8 mouse cellular contexts compared by ENCODE assay signal in the genomic region with DNA sequence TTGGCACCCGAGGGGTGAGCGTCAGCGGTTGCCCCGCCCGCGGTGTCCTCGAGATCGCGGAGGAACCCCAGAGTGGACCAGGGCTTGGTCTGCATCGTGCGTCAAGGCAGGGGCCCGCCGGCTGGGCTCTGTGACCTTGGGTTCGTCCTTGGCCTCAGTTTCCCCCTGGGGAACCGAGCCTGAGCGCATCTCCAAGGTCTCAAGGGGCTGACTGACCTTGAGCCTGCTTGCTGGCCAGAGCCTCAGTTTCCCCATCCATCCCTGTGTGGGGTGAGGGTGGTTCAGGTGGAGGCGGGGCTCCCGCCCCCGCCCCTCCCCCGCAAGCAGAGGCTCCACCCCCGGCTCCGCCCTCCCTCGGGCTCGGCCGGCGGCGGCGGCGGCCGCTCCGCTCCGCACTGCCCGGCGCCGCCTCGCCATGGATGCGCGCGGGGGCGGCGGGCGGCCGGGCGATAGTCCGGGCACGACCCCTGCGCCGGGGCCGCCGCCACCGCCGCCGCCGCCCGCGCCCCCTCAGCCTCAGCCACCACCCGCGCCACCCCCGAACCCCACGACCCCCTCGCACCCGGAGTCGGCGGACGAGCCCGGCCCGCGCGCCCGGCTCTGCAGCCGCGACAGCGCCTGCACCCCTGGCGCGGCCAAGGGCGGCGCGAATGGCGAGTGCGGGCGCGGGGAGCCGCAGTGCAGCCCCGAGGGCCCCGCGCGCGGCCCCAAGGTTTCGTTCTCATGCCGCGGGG. TPM values are rescaled to one million over a fixed set of nuclear protein-coding genes. Genes with fewer than 3 reads are reported as not detected.
A peak's percentile ranks its signal among the peaks of the same experiment; 100 is the strongest.
DNase-seq lines count a peak whose midpoint lies in the region; ATAC-seq lines count a peak whose summit lies in the region.

Gene Hcn2 (plus strand): TSS at position 381 of the 734 bp plus-strand sequence.

- WGBS in neural tube, embryonic 11.5 days = 2% methylated on average over 50 of the region's 91 CpGs
- 2% methylated on average over 66 of the region's 91 CpGs for WGBS in heart, embryonic 16.5 days
- WGBS in limb, embryonic 11.5 days = 3% methylated on average over 33 of the region's 91 CpGs
- 2% methylated on average over 83 of the region's 91 CpGs for WGBS in stomach, embryonic 15.5 days

- no peak within 1 kb of the TSS for H3K27ac ChIP-seq in neural tube, embryonic 11.5 days (ENCODE audit: low read depth, low read length)
- no peak within 1 kb of the TSS for H3K27ac ChIP-seq in heart, embryonic 16.5 days (ENCODE audit: low read length)
- H3K27ac ChIP-seq in limb, embryonic 11.5 days (replicated peaks; ENCODE audit: low read depth, low read length) = no peak within 1 kb of the TSS
- no peak within 1 kb of the TSS for H3K27ac ChIP-seq in stomach, embryonic 15.5 days

- peaks cover 7% of the 10 kb centered on the region for H3K4me1 ChIP-seq in neural tube, embryonic 11.5 days (ENCODE audit: control insufficient read depth, insufficient read depth, low read length)
- peaks cover 11% of the 10 kb centered on the region for H3K4me1 ChIP-seq in heart, embryonic 16.5 days (ENCODE audit: control insufficient read depth, insufficient read depth, low read length)
- H3K4me1 ChIP-seq in limb, embryonic 11.5 days (ENCODE audit: control insufficient read depth, insufficient read depth, low read length) = peaks cover 11% of the 10 kb centered on the region
- H3K4me1 ChIP-seq in stomach, embryonic 15.5 days = peaks cover 20% of the 10 kb centered on the region

- DNase-seq in neural tube, embryonic 11.5 days (ENCODE audit: low spot score) = peak; percentile 30
- no peak for DNase-seq in neural tube, embryonic 10.5 days (ENCODE audit: extremely low spot score, low spot score)
- DNase-seq in cerebellum, postnatal 25 days = peak; percentile 73 to 86
- no peak for DNase-seq in limb, embryonic 11.5 days (ENCODE audit: low spot score)
- no peak for DNase-seq in frontal cortex, postnatal 14 days (ENCODE audit: low spot score in 2 of 2)

- ATAC-seq in neural tube, embryonic 11.5 days (ENCODE audit: insufficient read depth, low FRiP score, low TSS enrichment) = peak; percentile 46; the same call in 1 of the 2 replicates
- ATAC-seq in heart, embryonic 16.5 days (replicated peaks; ENCODE audit: extremely low read depth, insufficient read depth, low FRiP score) = no peak
- ATAC-seq in limb, embryonic 11.5 days (ENCODE audit: insufficient number of reproducible peaks, low FRiP score, low TSS enrichment, low read depth) = no peak
- ATAC-seq in stomach, embryonic 15.5 days (ENCODE audit: insufficient read depth, low FRiP score, low read depth) = no peak
- no peak for ATAC-seq in megakaryocyte-erythroid progenitor cell, adult 5-6 weeks (replicated peaks; ENCODE audit: low FRiP score, low TSS enrichment, poor library complexity, severe bottlenecking)

- peak within 1 kb of the TSS; percentile 89 for H3K4me2 ChIP-seq in neural tube, embryonic 11.5 days (ENCODE audit: low read depth)
- H3K4me2 ChIP-seq in heart, embryonic 16.5 days (ENCODE audit: low read depth, low read length) = peak within 1 kb of the TSS; percentile 82
- H3K4me2 ChIP-seq in limb, embryonic 11.5 days (ENCODE audit: low read depth, severe bottlenecking) = peak within 1 kb of the TSS; percentile 88
- peak within 1 kb of the TSS; percentile 94 for H3K4me2 ChIP-seq in stomach, embryonic 15.5 days

- H3K36me3 ChIP-seq in neural tube, embryonic 11.5 days (ENCODE audit: control insufficient read depth, insufficient read depth, low read length) = no peaks in the 10 kb centered on the region
- peaks cover 5% of the 10 kb centered on the region; the same call in 1 of the 2 replicates for H3K36me3 ChIP-seq in heart, embryonic 16.5 days (ENCODE audit: control insufficient read depth, insufficient read depth)
- H3K36me3 ChIP-seq in limb, embryonic 11.5 days (ENCODE audit: control insufficient read depth, insufficient read depth, low read length) = peaks cover 4% of the 10 kb centered on the region; the same call in 1 of the 2 replicates
- 0 out of 2 replicates have a peak, but pooled peaks cover 5% of the 10 kb centered on the region for H3K36me3 ChIP-seq in stomach, embryonic 15.5 days

- H3K4me3 ChIP-seq in neural tube, embryonic 11.5 days (ENCODE audit: low read depth, low read length) = peak within 1 kb of the TSS; percentile 58
- peak within 1 kb of the TSS; percentile 62 for H3K4me3 ChIP-seq in heart, embryonic 16.5 days (ENCODE audit: low read length)
- peak within 1 kb of the TSS; percentile 39 for H3K4me3 ChIP-seq in limb, embryonic 11.5 days (ENCODE audit: low read depth, low read length)
- peak within 1 kb of the TSS; percentile 59 for H3K4me3 ChIP-seq in stomach, embryonic 15.5 days (replicated peaks)

- H3K27me3 ChIP-seq in neural tube, embryonic 11.5 days (ENCODE audit: control insufficient read depth, insufficient read depth, low read length) = peaks cover 42% of the 10 kb centered on the region
- H3K27me3 ChIP-seq in heart, embryonic 16.5 days (ENCODE audit: control insufficient read depth, insufficient read depth, low read length) = peaks cover 44% of the 10 kb centered on the region
- H3K27me3 ChIP-seq in limb, embryonic 11.5 days (ENCODE audit: control insufficient read depth, insufficient read depth, low read length) = peaks cover 47% of the 10 kb centered on the region
- peaks cover 45% of the 10 kb centered on the region for H3K27me3 ChIP-seq in stomach, embryonic 15.5 days (replicated peaks)

- no peaks in the 10 kb centered on the region for H3K9me3 ChIP-seq in neural tube, embryonic 11.5 days (ENCODE audit: control insufficient read depth, low read length)
- H3K9me3 ChIP-seq in heart, embryonic 16.5 days (replicated peaks; ENCODE audit: control insufficient read depth, low read length) = no peaks in the 10 kb centered on the region
- no peaks in the 10 kb centered on the region for H3K9me3 ChIP-seq in limb, embryonic 11.5 days (ENCODE audit: control insufficient read depth, low read length)
- H3K9me3 ChIP-seq in stomach, embryonic 15.5 days = no peaks in the 10 kb centered on the region

- H3K9ac ChIP-seq in neural tube, embryonic 11.5 days (ENCODE audit: low read length) = peak within 1 kb of the TSS; percentile 58
- H3K9ac ChIP-seq in heart, embryonic 16.5 days (ENCODE audit: low read length) = peak within 1 kb of the TSS; percentile 37; the same call in 1 of the 2 replicates
- H3K9ac ChIP-seq in limb, embryonic 11.5 days (ENCODE audit: low read length) = peak within 1 kb of the TSS; percentile 40; the same call in 1 of the 2 replicates
- H3K9ac ChIP-seq in stomach, embryonic 15.5 days = no peak within 1 kb of the TSS

RNA-seq across cellular contexts. Expression of gene Hcn2, which starts in this region (rescaled TPM):
- polyA plus RNA-seq in neural tube, embryonic 11.5 days (2014; fragmentation: Nextera tagmentation; extraction: Ambion mirVana) = 0.28 and 0.57 TPM in 2 replicates
- polyA plus RNA-seq in heart, embryonic 16.5 days (2015; fragmentation: Nextera tagmentation; extraction: Ambion mirVana) = not detected in 2 replicates
- not detected in 2 replicates for polyA plus RNA-seq in limb, embryonic 11.5 days (2014; fragmentation: Nextera tagmentation; extraction: Ambion mirVana)
- 0.08 and 0.14 TPM in 2 replicates for polyA plus RNA-seq in stomach, embryonic 15.5 days (2015; fragmentation: Nextera tagmentation; extraction: Ambion mirVana)
- 0.50 TPM in 1 of 2 replicates, not detected in the other for total RNA-seq in megakaryocyte-erythroid progenitor cell, adult 5-6 weeks (2014; fragmentation: Nextera tagmentation)
- not detected in 2 replicates for total RNA-seq in megakaryocyte-erythroid progenitor cell, adult 5-6 weeks (2017)

Comparison
In these comparisons a context has a peak if more than half of its experiments do, and no peak if none do; other contexts are left out.
1. Peak in DNase-seq, ATAC-seq, H3K4me3 ChIP-seq, H3K9ac ChIP-seq and H3K4me2 ChIP-seq in neural tube, embryonic 11.5 days; RNA of the gene not detected or under 1 TPM.
2. DNase-seq: peak in cerebellum, postnatal 25 days (2 of 2); none in neural tube, embryonic 10.5 days (single experiment), limb, embryonic 11.5 days (single experiment) and frontal cortex, postnatal 14 days (0 of 2).
3. Peak in every context shown above with its lines, with median percentiles within 50 percentile points of each other: H3K4me2 ChIP-seq and H3K4me3 ChIP-seq.